In genomic region chr12:35041964-35042363, GRCm38 (mm10) we compare ENCODE assay signal across 31 mouse cellular contexts. TPM values are rescaled to one million over a fixed set of nuclear protein-coding genes. Genes with fewer than 3 reads are reported as not detected.
"Had no signal": no experiment of that assay in that cellular context is flagged by ENCODE, and none has a peak within 500 bp of the region (broad histone marks: within the 10 kb centered on the region; RNA-seq: fewer than 3 reads in every experiment).

No protein-coding gene starts in this region.

- H3K4me2 ChIP-seq: kidney, embryonic 15.5 days; limb, embryonic 12.5 days; limb, embryonic 15.5 days; liver, embryonic 12.5 days; liver, embryonic 15.5 days; midbrain, embryonic 13.5 days; neural tube, embryonic 13.5 days had no signal

- H3K9me3 ChIP-seq: kidney, embryonic 15.5 days; limb, embryonic 12.5 days; limb, embryonic 15.5 days; liver, embryonic 12.5 days; liver, embryonic 15.5 days; megakaryocyte, embryonic 14.5 days; midbrain, embryonic 10.5 days; midbrain, embryonic 13.5 days; neural tube, embryonic 13.5 days had no signal

- H3K27me3 ChIP-seq: kidney, embryonic 15.5 days; limb, embryonic 12.5 days; limb, embryonic 15.5 days; liver, embryonic 15.5 days; megakaryocyte, embryonic 14.5 days had no signal

- H3K9ac ChIP-seq: kidney, embryonic 15.5 days; limb, embryonic 12.5 days; limb, embryonic 15.5 days; liver, embryonic 12.5 days; liver, embryonic 15.5 days; midbrain, embryonic 13.5 days; neural tube, embryonic 13.5 days had no signal

- H3K36me3 ChIP-seq: kidney, embryonic 15.5 days; limb, embryonic 12.5 days; limb, embryonic 15.5 days; liver, embryonic 12.5 days; liver, embryonic 15.5 days; midbrain, embryonic 10.5 days; midbrain, embryonic 13.5 days; neural tube, embryonic 13.5 days had no signal

- H3K27ac ChIP-seq: kidney, embryonic 15.5 days; left cerebral cortex, adult 2 months; limb, embryonic 12.5 days; limb, embryonic 15.5 days; liver, embryonic 12.5 days; liver, embryonic 15.5 days; midbrain, embryonic 10.5 days; midbrain, embryonic 13.5 days; neural tube, embryonic 13.5 days had no signal

- H3K4me1 ChIP-seq: midbrain, embryonic 13.5 days; neural tube, embryonic 13.5 days had no signal

- H3K4me3 ChIP-seq: kidney, embryonic 15.5 days; left cerebral cortex, adult 2 months; limb, embryonic 12.5 days; limb, embryonic 15.5 days; liver, embryonic 12.5 days; liver, embryonic 15.5 days; megakaryocyte, embryonic 14.5 days; midbrain, embryonic 10.5 days; midbrain, embryonic 13.5 days; myocyte; neural tube, embryonic 13.5 days had no signal

- ATAC-seq: liver, embryonic 12.5 days; midbrain, embryonic 13.5 days; midbrain, embryonic 16.5 days had no signal

- DNase-seq: kidney, adult 11 months; kidney, adult 8-10 months; kidney, postnatal 10 days; kidney, postnatal 36 days; layer of hippocampus, postnatal 36 days; left cerebral cortex, postnatal 4 days; lung, adult 2 months; lung, postnatal 14 days; lung, postnatal 4 days; right cerebral cortex, postnatal 25 days; spleen, adult 18-20 months; thymus, adult 2 months; thymus, postnatal 14 days had no signal

RNA-seq across cellular contexts. Expression of gene Prps1l1, which starts 57.4 kb away (rescaled TPM):
- total RNA-seq: layer of hippocampus, adult 8-10 months; layer of hippocampus, postnatal 10 days; layer of hippocampus, postnatal 36 days; left cerebral cortex, adult 2 months; left cerebral cortex, postnatal 14 days; left cerebral cortex, postnatal 4 days; monocyte, adult 5-6 weeks had no signal
- polyA plus RNA-seq: kidney, embryonic 15.5 days; limb, embryonic 12.5 days; limb, embryonic 15.5 days; liver, embryonic 15.5 days; lung, adult 2 months; lung, embryonic 16.5 days; midbrain, embryonic 10.5 days; midbrain, embryonic 16.5 days; myocyte; neural tube, embryonic 13.5 days; stomach, embryonic 16.5 days; thymus, adult 2 months had no signal
